Mouse (Mus musculus) left cerebral cortex, postnatal 25 days (tissue): ENCODE results near the gene Mbnl2. TPM values are rescaled to one million over a fixed set of nuclear protein-coding genes. Genes with fewer than 3 reads are reported as not detected.
A peak's percentile ranks its signal among the peaks of the same experiment; 100 is the strongest.

Experiments used
- DNase-seq, 2 experiments: peaks; one replicate each; pipeline ENCODE4 v3.0.0; 2022; ENCODE audit warnings: low spot score in 2 of 2, mixed read lengths in 1 of 2
- intact Hi-C: fragments of 180-260 bp; cut with DNase I; formaldehyde crosslinking; loops from one replicate; pipeline ENCODE4 v1.15.1; 2025
- total RNA-seq, 2 experiments: library from RNA; stranded (reverse); gene quantifications; 2 replicates each; pipeline ENCODE4 v1.2.3; 2021

Mbnl2 gene
- total RNA-seq, 2 experiments from 2014 or later = 244 to 245 TPM

DNA sequence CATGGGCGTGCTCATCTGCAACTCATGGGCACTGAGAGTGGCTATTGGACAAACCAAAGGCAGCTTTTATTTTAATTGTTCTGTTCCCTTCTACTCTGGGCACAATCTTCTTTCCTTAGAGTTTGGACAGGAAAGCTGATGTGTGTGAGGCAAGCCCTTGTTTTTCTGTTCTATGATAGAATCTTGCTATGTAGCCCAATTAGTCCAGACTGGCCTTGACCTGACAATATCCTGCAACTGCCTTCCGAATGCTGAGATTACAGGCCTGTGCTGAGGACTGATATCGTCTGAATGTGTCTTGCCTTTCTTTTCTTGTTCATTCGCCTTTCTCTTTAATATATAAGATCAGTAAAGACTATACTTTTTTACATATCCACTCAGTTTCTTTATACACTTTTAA, 4.8 kb upstream of the Mbnl2 start:
- no peak for DNase-seq
- intact Hi-C loops = no loop called here

DNA sequence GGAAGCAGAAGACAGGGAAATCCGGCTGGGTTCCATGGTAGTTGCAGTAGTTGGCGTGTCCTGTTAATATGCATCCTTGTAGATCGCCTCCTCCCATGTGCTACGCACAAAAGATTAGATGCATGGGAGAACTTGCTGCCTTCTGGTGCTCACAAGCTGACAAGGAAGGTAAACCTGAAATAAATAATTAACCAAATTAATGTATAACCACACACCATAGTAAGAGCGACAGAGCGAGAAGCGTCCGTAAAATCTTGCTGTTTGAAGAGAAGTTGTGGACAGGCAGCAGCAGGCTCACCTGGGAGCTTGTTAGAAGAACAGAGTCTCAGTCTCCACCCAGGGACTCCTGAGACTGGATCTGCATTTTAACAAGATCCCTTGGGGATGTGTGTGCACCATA, 4.4 kb upstream of the Mbnl2 start:
- intact Hi-C loops = no loop called here

DNA sequence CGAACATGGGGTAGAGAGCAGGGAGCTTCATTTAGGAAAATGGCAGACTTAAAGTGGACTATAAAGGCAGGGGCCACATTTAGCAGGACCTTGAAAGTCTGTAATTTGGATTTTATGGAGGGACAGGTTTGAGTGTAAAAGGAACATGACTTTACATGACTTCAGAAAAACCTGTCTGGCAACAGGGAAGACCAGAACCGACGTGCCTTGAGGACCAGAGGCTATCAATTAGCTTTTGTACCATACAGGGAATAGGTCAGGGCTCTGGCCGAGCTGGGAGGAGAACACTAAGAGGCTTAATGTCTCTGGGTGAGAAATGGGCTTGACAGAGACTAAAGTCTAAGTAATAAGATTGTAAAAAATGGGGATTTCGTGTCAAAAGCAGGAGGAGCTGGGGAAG, 1.7 kb upstream of the Mbnl2 start:
- intact Hi-C loops = no loop called here

More for the DNA sequence above, 4.4 kb upstream of the Mbnl2 start:
- DNase-seq = no peak

DNA sequence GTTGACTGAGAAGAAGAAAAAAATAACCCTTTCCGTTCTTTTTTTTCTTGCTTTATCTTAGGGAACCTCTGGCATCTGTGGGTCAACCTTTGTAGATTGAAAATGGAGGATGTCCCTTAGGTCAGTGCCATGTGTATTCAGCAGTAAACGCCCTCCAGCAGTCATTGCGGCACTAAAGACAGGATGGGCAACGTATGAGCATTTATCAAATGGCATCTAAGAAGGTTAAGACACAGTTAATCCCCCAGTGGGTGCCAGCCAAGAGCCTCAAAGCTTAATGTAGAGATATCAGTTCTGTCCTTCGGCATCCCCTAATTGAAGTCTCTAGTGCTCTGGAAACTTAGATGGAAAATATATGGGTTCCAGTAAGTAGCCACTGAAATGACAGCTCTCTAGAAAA, 723 bp upstream of the Mbnl2 start:
- no peak for DNase-seq
- intact Hi-C loops = loop anchor here (5.0 kb wide), 5 partner anchors 102 to 203 kb away; partner anchors contain the start of gene Rap2a

More for the DNA sequence above, 1.7 kb upstream of the Mbnl2 start:
- DNase-seq = no peak

DNA sequence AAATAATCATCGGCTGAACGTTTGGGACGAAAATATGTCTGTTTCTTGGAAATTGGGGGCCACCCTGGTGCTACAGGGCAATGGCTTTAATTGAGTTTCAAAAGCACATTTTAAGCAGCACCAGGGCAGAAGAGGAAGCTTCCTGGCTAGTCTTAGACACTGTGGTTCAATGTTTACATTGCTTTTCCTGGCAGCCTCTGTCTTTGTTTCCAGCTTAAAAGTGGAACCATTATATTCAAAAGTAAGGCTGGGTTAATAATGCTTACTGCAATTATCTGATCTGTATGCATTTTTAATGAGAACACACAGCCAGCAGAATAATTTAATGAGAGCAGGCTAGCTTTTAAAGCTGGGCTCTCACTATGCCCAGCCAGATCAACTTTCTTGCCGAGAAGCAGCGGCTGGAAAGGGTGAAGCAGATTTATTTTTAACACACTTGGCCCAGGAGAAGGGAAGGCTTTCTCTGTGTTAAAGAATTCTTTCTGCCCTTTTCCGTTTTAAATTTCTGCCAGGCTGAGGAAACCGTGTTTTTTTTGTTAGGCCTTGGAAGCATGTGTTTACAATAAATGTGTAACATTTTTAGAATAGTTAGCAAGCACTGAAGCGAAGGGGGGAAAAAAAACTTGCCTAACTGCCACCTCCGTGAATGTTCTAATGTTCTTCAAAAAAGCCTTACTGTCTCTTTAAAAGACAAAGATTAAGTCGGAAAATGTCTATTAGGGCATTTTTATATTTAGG, 1.0 kb downstream of the Mbnl2 start:
- intact Hi-C loops = loop anchor here (5.0 kb wide), 5 partner anchors 104 to 201 kb away; partner anchors contain the start of gene Rap2a
- no peak for DNase-seq

DNA sequence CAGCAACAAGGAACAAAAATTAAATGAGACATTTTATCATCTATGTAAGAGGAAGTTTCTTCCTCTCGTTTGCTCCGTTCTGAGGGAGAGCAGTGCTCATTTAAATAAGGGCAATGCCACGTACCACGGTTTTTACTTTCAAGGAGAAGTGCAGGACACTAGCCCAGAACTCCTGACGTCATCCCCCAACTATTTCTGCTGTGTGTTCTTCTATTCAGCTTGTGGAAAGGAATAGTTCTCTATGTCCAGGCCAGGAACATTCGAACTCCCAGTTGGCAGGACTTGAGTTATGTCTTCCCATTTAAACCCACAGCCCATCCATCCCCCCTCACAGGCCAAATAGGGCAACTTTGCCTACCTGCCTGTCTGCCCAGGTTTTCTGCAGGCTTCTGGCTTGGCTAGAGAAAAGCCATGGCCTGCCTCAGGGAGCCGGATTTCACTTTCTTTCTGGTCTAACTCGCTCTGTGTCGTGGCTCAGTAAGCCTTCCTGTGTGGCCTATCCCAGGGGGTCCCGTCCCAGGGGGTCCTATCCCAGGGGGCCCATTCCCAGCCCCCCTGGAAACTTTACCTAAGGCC, 1.7 kb downstream of the Mbnl2 start:
- DNase-seq = peak in 1 of 2 experiments; percentile 71
- intact Hi-C loops = loop anchor here (5.0 kb wide), 5 partner anchors 105 to 200 kb away; partner anchors contain the start of gene Rap2a

DNA sequence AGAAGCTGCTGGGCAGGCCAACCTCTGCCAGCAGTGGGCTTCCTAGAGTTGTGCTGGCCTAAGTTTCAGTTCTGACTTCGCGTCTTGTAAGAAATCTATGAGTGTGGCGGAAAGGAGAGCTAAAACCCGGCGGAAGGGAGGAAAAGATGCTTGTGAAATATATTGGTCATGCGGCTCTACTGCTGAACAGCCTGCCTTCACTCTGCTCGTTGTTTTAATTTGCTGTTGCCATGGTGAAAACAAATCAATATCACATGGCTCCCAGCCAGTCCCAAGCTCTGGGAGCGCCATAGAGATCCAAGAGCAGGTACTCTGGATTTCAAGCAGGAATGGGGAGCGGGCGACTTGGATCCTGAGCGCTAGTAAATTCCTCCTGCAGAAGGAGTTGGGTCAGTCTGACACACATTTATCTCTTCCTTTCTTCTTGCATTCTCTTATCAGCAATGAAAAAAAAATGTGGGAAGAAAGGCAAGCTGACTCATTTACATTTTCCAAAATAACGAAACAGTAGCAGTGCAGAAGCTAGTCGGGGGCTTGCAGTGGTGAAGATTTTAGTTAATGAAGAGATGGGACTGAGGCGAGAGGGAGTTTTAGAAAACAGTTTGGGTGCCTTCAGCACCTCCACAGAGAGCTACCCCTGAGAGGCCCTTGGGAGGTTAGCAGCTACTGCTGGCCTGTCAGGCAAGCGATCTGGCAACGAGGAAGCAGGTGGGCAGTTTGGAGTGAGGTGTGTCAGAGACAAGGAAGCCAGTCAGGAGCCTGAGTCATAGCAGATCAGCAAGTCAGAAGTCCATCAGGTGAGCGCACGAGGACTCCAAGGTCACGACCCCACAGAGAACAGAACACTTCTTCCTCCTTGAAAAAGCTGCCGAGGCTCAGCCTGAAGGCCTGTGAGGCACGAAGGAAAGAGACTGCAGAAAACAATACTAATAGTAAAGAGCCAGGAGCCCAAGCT, 3.1 kb downstream of the Mbnl2 start:
- intact Hi-C loops = loop anchor here (2.0 to 5.0 kb wide), 6 partner anchors 16 to 199 kb away; partner anchors contain the start of gene Rap2a
- DNase-seq = peak in 1 of 2 experiments; percentile 64

DNA sequence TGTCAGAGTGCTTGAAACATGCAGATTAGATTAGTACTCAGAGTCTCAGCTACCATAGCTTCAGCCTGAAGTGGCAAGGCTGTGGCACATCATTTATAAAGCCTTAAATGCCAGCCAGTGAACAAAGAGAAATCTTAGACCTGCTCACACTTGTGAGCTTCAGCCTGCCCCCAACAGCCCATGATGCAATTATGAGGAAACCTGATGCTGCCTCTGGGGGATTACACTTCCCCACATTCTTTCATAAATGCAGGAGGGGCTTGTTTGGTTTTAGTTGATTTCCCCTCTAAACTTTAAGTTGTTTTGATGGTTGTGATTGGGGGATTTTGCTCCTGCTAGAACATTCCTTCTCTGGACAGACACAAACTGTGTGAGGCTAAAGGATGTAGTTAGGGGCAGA, 4.7 kb downstream of the Mbnl2 start:
- no peak for DNase-seq
- intact Hi-C loops = no loop called here

DNA sequence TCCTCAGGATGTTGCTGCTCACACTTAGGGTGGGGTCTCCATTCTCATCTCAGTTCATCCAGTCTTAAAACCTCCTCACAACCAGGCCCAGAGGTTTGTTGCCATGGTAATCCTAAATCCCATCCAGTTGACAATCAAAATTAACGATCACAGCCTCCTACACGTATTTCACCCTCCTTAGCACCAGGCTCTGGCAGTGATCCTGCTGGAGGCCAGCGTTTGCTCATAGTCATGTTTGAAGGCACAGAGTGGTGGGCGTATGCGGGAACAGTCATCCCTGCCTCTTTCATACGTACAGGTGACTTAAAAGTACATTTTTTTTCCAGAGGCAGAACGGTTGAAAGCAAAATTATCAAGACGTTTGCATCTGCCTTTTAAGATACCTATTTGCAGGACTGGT, 8.3 kb downstream of the Mbnl2 start:
- intact Hi-C loops = no loop called here
- peak in 1 of 2 experiments; percentile 79 for DNase-seq

DNA sequence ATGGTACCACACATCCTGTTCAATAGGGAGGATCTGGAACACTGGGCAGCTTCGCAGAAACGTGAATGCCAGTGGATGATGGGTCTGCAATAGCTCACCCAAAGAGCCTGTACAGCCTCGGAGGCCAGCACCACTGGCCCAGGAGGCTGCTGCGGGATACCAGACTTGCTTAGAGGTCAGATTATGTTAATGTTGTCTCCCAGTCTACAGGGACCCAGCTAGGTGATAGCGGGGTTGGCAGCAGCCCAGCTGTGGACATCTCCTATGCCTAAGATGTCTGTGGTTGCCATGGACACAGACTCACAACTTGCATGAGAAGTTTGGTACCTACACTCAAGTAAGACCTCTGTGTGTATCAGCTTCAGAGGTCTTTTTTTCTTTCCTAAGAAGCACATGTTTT, 9.0 kb downstream of the Mbnl2 start:
- intact Hi-C loops = no loop called here
- no peak for DNase-seq

DNA sequence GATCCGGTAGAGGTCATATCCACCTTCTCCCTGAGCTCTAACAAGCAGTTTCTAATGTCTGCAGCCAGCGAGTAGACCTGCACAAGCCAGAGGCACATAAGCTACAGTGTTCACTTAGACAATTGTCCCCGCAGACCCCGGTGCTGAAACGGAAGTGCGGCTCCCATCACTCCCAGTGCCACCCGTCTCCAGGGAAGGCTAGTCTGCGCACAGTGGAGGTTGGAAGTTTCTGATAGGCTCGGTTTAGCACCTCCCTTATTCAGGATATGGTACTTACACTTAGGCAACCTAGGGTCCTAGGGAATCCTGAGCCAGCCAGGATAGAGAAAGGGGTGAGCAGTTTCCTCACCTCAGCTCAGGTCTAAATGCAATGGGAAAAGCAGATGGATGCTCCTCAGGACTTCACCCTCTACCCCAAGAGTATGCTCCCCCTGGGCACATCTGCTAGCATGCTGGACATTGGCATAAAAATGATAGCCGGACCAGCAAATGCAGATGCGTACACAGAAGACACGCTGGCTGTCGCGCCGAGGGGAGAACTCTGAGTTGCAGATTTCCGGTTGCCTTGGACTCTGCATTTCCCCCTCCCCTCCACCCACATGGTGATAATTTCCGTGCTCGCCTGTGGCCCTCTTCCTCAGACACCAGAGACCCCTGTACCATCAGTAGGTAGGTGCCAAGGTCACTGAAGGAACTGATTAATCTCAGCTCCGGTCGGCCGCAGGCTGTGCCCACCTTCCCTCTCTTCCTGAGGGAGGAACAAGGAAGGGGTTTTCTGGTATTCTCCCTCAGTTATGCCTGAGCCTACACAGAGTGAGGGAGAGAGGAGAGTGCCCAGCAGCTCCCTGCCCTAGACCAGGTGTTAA, 11.9 kb downstream of the Mbnl2 start:
- intact Hi-C loops = no loop called here
- DNase-seq = no peak

DNA sequence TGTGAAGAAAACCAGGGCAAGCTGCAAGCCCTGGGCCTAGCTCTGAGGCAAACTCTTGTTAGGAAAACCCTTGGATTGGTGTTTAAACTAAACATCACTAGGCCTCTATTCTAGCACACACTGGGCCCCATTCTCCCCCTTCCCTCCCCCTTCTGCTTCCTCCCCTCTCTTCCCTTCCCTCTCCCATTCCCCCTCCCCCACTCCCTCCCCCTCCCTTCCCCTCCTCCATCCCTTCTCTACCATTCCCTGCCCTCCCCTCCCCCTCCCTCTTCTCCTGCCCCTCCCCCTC, 12.5 kb downstream of the Mbnl2 start:
- DNase-seq = no peak
- intact Hi-C loops = no loop called here

DNA sequence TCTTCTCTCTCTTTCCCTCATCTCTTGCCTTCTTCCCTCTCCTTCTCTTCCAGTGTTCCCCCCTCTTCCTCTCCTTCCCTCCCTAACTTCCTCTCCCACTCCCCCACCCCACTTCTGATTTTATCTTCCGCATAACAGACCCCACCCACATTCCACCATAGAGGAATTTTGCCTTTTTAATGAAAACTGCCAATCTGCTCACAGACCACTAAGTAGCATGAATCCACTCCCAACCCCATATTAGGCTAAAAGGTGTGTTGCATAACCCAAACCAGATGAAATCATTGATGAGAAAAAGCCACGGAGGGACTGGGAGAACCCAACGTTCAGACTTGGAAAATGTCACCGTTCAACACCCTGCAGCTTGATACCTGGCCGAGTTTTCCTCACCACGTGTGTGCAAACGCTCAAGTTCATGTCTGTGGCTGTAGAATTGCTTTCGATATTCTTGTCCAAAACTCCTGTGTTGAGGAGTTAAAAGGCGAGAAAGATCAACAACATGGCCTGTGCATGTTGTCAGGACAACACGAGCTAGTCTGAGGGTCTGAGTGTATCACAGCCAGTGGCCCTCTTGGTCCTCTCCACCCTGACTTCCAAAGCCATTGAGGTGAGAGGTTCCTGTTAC, 13.0 kb downstream of the Mbnl2 start:
- intact Hi-C loops = no loop called here
- DNase-seq = no peak

DNA sequence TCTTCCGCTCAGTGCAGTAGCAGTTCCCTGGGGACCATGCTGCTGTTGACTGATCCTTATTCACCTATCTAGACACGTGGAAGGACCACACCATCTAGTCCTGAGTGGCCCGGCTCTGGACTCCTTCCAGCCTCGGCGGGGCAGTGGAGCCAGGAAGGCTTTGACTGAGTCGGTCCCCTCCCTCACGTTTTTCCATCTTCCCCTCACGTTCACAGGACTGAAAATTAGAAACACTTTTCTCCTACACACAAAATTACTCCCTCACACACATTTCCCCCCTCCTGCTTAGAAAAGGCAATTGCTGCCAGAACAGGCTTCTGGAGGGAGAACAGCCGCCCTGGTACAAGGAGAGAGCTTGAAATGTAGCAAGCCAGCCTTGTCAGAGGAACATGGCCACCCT, 13.6 kb downstream of the Mbnl2 start:
- DNase-seq = peak in 1 of 2 experiments; percentile 66
- intact Hi-C loops = no loop called here

DNA sequence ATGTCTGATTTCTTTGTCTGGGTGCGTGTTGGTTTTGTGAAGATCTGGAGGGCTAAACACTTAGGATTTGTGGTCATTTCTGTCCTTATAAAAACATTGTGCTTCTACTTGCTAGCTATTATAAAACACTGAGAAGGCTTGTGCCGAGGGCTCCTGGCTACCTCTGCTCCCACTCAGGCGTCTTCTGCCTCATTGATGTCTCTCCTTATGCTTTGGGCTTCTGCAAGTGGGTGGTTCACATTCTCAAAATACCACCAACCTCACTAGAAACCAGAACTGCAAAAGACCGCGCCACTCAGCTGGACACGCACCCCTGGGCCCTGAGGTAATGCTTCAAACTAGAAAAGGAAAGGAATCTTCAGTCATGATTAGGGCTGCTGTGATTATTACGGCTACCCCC, 14.1 kb downstream of the Mbnl2 start:
- peak in 1 of 2 experiments; percentile 82 for DNase-seq
- intact Hi-C loops = no loop called here

DNA sequence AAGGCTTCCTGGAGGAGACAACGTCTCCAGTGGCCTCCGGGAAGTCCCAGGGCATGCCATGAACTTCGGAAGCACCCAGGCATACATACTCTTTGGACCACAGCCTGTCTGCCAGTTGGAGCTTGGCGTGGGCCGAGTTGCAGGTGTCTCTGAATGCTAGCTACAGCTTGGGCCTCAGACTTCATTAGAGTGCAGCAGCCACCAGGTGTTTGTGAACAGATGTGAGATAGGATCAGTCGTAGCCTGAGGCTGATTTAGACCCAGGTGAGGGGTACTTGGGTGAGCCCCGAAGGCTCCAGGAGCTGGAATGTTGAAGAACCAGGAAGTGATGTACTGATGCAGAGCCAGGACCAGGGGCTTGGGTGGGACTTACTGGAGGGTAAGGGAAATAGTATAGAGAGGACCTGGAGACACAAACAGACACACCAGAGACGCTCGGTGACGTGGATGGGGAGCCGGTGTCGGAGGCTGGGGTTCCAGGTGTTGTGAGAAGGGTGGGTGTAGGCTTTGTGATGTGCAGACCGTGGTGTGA, 15.8 kb downstream of the Mbnl2 start:
- DNase-seq = no peak
- intact Hi-C loops = no loop called here

DNA sequence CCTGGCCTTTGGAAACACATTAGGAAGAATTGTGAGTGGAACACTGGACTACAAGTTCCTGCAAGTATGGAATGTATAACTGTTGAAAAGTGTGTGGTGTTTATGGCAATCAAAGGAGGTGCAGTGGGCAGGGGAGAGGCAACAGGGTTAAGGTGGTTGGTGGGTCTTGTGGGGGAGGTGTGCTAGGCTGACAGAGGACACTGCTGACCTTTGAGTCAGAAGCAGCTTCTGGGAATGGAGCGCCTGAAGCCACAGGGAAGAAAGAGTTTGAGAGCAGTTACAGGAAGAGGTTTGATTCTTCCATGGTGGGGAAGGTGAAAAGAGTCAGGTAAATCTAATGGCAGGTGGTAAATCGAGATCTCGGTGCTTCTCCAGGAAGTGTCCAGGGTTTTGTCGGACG, 16.7 kb downstream of the Mbnl2 start:
- no peak for DNase-seq
- intact Hi-C loops = no loop called here

DNA sequence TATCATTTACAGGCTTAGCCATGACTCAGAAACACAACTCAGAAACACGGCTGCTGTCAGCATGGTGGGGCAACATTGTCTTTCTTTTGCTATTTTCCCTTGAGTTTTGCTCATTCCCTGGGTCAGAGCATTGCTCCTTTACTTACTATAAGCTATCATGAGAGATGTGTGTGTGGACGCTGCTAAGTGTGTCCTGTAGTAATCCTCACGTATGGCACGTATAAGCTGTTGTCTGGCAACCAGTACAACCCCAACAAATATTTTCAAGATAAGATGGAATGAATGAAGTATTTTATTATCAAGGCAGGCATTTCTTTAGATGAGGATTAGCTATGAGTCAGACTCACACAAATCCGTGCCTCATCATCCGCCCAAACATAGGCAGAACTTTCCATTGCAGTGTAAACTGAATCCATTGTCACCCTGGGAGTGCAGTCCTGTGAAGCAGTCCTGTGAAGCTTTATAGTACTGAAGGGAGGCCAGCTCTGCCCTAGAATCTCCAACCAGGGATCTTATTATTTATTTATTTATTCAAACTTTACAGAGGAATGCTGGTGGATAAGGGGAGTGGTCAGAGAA, 17.2 kb downstream of the Mbnl2 start:
- DNase-seq = peak in 1 of 2 experiments; percentile 64
- intact Hi-C loops = no loop called here
